Mouse (Mus musculus): ENCODE results near the gene Dll1.

The Dll1 gene

DNA sequence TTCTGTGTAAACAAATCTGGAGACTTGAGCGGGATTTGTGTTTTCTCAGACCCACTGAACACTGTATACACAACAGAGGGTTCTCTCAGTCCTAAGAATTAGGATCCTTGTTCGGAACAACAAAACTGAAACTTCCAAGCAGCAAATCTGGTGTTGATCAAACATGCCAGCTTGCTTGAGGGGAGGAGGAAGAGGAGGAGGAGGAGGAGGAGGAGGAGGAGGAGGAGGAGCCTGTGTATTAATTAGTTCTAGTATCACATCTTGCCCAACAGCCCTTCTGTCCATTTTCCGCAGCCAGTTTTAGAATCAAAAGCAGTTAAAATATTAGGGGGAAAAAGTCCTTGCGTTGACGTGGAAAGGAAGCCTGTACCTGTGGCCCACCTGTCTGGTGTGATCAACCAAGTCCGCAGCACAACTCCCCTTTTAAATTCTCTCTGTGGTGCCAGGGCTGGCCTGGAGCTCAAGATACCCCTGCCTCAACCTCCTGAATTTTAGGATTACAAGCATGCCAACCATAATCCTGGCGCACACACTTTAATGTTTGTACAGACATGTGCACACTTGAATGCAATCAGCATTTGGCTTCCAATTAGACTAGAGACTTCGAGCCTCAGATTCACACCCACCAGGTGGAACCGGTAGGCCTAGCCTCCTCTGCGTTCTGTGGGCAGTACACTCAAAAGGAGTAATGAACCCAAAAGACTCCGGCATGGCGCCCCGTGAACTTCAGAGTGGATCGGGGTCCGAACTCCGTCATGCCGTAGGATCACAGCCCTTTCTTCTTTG, 3.3 kb upstream of the Dll1 start:
- no peak for DNase-seq (ENCODE audit: low spot score in 2 of 2)

DNA sequence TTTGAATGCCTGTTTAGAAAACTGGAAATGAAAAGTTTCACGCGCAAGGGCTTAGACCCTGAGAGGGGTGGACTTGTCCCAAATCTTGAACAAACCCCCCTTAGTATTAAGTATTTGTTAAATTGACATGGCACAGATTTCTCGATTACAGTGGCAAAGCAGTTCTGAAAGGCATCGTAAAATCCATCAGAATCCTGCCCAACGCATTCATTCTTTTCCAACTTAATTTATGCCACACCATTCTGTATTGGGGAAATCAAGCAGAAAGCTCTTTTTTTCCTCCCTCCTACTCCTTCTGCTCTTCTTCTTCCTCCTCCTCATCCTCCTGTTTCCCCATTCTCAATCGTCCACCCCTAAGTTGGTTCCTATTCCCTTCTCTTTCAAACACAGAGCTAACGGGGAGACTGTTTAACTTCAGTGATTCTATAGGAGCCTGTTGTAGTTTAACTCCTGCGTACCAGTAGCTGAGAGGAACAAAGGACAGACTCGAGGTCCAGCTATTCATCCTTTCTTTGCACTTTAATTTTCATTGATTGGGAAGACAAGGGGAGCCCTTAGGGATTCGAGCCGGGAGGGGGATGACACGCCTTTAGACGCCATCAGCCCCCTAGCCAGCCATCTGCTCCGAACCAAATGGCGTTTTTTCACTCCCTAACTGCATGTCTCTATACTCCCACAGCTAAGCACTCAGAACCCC, 1.9 kb upstream of the Dll1 start:
- no peak for DNase-seq (ENCODE audit: low spot score in 2 of 2)

DNA sequence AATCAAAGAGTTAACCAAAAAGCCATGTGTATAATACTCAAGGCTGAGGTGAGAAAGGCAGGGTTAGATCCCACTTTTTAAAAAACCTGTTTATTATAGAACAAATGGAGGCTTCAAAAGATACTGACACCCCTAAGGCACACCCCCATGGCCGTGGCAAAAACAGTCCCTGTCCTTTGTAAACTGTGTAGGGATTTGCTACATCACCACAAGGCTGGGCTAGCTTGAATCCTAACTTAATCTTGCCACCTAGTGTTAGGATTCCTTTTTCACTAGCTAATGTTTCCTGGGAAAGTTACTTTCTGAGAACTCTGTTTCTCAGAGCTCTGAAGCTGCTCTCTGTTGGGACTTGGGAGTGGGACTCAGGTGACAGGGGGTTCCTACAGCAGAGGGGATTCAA, 1.2 kb upstream of the Dll1 start:
- DNase-seq (ENCODE audit: low spot score in 2 of 2): no peak

DNA sequence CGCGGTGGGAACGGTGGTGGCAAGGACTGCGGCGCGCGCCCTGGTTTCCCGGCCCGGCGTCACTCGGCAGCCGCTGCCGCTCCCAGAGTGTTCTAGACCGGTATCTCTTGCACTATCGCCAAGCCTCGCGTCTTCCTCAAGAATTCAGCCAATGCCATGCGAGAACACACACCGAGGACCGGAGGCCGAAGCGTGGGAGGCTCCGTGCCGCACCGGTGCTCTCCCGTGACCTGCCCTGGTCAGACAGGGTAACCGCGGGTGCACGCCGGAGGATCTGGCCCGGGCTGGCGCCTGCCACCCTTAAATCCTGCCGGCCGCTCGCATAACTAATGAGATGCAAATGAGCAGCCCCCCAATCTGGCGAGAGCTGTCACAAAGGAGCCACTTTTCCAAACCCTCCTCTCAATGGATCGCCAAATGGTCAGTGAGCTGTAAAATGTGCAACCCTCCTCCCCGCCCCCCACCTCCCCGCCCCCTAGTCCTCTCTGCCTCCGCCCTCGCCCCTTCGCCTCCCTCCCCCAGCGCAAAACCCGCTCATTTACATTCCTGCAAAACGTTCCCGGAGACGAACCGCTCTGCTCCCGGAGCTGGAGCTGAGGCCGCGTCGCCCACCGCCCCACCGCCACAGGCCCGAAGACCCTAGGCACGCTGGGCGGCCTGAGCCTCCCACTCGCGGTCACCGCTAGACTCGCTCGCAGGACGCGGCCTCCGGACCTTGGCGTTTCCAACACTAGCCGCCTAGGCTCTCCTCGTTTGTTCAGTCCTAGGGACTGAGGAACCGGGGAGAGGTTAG, 775 bp downstream of the Dll1 start:
- DNase-seq (ENCODE audit: low spot score in 2 of 2): peak; percentile 62 to 68

DNA sequence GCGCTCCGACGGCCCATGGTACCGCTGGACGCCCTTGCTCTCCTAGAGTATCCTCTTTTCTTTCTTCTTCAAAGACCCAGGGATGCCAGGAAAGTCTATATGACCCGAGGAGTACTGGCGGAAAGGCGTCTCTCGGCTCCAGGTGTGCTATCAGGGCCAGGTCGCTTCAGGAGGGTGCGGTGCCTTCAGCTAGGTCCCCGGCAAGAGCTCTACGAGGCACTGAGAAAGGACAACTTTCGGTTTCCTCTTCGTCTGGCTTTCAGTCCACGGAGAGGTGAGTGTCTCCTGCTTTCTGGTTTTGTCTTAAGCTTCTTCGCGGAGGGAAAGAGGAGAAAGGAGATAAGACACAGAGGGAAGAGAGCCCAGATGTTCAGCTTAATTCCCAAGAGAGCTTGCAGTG, 1.4 kb downstream of the Dll1 start:
- no peak for DNase-seq (ENCODE audit: low spot score in 2 of 2)

DNA sequence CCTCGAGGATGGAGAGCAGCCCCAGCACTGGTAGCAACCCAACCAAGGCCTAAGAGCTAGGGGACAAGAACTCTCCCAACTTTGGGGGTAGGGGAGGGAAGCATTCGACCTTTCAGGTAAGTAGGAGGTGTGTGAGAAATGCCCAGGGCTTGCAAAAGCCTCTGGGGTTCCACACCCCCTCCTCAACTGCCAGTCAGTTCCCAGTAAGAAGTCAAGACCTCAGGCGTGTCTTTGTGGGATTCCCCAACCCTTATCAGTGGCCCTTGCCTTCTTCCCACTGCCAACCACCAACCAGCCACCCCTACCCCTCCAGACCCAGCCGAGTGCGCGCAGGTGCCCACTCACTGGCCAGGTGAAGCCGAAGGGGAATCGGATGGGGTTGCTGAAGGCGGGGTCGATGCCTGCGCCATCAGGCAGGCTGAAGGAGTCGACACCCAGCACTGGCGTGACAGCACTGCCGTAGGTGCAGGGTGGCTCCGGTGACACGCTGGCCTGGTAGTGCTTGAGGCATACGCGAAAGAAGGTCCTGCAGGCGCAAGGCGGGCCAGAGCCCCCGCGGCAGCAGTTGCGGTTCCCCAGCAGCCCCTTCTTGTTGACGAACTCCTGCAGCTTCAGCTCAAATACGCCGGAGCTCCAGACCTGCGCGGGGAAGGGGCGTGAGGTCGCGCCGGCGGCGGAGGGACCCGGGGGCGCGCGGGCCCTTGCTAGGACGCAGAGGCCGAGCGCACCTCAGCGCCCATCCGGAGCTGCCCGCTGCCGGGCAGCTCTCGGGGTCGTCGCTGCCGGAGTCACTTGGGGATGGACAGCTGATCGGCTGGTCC, 2.1 kb downstream of the Dll1 start:
- DNase-seq (ENCODE audit: low spot score in 2 of 2): no peak

DNA sequence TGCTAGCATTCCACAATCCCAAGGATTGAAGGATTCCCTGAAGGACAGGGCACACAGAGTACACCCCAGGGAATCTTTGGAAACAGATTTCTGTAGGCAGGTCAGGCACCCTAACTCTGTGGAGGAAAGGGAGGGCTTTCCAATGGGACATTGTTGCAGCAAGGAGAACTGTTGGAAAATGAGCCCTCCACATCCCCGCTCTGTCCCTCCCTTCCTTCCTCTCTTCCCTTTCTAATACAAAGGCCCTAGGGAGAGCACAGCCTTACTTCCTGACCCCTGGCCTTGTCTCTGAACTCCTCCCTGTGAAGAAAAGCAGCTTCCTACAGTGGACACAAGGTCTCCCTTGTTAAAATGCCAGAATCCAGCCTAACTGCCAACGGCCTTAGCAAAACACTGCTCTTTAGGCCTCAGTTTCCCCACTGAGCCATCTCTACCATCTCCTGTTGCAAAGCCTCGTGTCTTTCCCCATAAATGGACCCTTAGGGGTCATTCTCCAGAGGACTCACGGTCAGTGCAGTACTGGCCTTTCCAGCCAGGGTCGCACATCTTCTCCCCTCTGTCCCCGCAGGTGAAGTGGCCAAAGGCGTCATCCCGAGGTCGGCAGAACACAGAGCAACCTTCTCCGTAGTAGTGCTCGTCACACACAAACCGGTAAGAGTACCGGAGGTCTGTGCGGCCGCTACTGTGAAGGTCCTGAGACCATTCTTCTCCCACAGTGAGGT, 3.6 kb downstream of the Dll1 start:
- no peak for DNase-seq (ENCODE audit: low spot score in 2 of 2)

DNA sequence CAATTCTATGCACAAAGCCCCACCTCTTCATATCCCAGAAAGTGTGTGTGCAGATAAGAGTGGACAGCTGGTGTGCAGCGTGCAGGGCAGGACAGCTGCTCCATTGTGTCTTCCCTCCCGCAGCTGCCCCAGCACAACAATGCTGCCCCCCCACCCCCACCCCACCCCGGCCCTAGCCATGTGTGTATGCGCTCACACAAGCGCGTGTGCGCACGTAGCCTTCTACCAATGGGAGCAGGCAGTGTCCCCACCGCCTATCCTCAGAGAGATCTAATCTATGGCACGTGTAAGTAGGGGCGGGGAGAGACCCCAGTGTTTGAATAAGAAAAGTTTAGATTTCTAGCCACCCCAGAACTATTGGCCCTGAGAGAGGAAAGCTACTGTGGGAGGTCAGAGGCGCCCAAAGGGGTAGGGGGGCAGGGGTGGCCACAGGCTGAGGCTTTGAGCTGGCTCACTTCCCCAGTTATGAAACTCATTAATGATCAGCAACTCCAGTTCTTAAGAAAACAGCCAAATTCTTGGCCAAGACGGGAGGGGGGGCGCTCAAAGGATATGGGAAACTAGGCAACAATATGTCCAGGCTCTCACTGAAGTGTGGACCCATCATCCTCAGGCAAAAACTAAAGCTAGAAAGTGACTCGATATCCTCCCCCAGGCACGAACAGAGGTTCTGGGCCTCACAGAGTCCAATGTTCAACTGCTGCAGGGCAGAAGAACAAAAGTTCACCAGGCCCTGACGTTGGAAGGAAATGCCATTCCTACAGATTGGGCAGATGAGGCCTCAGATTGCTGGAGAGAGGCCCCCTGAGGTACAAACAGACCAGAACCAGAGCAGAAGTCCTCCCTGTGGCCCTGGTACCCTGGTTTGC, 4.5 kb downstream of the Dll1 start:
- no peak for DNase-seq (ENCODE audit: low spot score in 2 of 2)

DNA sequence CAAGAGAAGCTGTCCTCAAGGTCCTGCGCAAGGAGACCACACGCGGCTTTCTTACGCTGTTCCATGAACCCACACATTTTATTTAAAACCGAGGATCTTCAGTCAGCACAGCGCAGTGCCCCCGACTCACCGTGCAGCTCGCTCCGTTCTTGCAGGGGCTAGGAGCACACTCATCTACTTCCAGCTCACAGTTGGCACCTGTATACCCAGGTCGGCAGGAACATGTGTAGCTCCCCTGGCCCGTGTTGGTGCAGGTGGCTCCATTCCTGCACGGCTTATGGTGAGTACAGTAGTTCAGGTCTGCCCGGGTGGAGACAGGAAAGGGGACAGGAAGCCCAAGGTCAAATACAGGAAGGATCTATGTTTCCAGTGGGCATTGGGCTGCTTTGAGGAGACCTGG, 6.3 kb downstream of the Dll1 start:
- DNase-seq (ENCODE audit: low spot score in 2 of 2): no peak

DNA sequence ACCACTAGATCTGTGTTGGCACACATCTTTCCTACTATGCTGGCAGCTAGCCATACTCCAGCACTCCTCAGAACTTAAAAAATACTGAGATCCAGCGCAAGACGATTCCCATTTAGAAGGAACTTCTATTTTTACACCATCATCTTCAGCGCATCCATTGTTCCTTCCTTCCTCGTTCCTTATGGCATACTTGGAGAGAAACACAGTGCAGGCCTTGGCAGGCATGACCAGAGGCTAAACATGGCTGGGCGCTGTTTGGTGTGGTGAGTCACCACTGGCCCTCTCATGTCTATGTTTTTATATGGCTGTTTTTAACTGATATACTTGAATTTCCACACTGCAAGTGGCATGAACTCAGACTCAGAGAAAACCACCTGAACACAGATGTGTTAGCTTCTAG, 11.0 kb downstream of the Dll1 start:
- DNase-seq (ENCODE audit: low spot score in 2 of 2): no peak

DNA sequence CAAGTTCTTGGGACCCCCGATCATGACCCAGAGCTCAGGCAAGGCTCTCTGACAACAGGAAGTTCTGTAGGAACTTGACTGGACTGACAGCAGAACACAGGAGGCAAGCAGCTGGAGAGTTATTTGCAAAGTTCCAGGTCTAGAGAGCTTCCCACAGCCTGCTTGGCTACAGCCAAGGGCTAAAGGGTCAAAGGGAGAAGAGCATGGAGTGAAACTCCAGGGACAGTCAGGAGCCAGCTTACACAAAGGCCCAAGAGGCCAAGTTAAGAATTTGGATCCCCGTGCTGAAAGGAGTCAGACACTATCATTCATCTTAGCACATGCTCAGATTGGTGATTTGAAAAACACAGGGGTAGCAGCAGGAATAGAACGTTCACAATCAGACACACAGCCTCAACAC, 13.0 kb downstream of the Dll1 start:
- DNase-seq (ENCODE audit: low spot score in 2 of 2): no peak

DNA sequence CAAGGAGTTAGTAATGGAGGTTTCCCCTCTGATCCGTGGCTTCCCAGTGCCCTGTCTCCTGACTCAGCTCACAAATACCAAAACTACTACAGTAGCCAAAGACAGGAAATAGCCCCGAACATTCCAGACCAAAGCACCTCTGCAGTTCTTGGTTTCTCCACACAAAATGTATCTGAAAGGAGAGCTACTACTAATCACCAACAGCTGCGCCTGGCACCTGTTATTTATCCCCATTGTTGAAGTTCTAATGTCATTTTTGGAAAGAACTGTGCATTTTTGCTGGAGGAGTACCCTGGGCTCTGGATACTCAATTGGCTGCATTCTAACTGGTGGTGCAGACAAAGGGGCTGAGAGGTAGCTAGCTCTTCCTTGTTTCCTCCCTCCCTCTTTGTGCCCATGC, 19.6 kb downstream of the Dll1 start:
- no peak for DNase-seq (ENCODE audit: low spot score in 2 of 2)

DNA sequence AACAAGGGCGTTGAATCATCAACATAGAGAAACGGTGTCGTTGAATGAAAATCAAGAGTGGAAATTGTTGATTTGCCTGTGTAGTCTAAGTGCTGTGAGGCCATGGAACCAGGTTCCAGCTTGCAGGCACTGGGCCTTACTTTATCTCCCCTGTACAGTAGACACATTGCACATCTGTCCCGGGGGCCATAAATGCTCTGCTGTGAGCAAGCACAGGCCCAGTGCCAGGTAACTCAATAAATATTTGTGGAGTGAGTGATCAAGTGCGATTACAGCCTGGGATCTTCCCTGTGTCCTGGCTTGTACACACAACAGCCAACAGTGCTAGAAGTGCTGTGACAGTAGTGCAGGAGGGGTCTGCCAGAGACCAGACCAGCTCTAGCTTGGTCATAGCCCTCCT, 20.1 kb downstream of the Dll1 start:
- DNase-seq (ENCODE audit: low spot score in 2 of 2): no peak

DNA sequence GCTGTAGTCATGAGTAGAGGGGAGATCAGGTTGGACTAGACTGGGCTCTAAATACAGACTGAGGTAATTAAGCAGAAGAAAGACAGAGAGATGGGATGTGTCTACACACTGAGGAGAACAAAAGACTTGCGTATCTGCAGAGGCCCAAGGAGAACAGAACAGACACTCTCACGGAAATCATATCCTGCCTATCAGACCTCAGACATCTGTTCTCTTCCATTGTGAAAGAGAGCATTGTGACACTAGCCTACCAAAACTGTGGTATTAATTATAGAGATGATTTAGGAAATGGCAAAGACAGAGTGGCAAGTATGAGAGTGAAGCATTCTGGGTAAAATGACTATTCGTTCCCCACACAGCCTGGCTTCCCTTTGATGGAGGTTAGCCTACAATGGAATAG, 21.6 kb downstream of the Dll1 start:
- DNase-seq (ENCODE audit: low spot score in 2 of 2): no peak

DNA sequence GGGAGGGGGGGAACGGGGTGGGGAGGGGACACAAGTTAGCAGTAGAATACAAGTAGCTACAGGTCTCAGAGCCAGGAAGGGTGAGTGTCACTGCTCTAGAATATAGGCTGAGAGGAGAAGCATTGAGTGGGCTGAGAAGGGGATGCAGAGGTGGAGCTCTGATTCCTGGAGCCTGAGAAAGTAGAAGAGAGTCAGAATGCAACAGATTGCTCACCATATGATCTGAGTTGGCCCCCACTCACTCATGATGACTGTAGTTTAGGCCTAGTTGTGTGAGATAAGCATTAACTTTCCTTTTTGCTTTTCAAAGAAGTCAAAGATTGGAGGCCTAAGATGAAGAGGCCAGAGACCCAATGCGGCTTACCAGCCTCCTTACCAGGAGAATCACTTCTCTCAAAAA, 22.7 kb downstream of the Dll1 start:
- no peak for DNase-seq (ENCODE audit: low spot score in 2 of 2)

DNA sequence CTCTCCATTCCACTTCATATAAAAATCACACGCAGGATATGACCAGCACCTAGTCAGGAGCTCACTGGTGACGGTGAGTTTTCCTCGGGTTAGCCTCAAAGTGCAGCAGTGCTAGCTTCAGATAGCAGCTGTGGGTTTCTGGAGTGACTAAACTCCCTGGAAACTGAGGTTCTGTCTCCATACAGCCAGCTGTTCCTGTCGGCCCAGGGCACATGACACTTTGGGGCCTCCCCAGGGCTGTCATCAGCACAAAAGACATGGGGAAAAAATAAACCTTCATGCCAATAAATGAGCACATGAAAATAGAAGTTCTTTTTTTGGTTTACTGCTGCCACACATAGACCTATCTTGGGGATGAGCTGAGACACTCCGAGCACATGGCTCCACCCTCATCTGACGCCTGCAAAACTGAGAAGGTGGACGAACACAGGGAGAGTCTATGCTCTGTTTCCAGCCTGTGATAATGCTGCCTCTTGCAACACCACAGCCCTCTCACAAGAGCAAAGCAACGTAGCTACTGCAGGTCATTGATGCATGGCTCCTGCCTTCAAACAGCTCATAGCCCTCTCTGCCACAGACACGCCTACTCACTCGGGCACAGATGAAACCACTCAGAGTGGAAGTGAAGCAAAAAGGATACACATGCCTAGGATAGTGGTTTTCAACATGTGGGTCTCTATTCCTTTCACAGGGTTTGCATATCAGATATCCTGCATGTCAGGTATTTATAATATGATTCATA, 23.6 kb downstream of the Dll1 start:
- DNase-seq (ENCODE audit: low spot score in 2 of 2): peak; percentile 68 to 72

DNA sequence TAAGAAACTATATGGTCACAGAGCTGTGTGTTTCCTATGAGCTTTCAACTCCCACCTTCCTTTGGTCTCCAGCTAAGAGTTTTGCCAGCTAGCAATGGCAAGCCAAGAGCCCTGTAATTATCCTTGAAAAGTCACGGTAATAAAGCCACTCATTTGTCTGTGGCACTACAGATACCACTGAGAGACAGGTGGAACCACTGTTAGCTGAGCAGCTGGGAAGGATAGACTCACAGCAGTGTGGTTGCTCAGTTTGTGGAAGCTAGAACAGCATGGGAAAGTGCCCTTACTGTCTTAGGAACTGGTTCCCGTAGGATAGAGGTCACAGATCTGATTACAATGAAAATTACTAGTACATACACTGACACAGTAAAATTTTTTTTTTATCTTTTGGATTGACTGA, 26.5 kb downstream of the Dll1 start:
- no peak for DNase-seq (ENCODE audit: low spot score in 2 of 2)

DNA sequence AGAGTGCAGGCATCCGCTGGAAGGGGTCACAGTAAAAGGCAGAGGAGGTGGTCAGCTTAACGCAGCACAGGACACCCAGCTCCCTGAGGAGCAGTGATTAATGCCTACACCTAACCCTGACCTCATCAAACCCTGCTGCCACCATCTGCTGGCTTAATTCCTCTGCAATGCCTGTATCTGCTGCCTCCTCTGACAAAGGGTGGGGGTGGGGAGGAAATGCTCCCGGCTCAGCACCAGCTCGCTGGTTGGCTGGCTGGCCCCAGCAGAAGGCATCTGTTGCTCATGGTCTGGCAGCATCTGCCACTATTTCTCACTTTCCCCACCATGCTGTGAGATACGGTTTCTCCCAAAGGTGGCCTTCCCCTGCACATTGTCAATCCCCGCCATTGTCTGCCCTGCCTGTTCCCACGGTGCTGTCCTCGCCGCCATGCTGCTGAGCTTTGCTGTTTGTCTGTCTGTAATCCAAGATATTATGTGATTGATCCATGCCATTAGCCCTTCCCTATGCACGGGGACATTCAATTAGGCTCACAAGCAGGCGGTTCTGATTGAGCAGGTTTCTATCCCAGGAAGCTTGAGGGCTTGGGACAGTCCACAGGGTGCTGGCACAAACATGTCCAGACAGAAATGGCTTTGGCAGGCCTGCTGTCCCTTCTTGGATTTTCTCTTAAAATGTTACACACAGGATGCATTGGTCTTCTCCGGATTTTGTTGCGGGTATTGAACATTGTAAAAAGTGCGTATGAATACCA, 33.4 kb downstream of the Dll1 start:
- no peak for DNase-seq (ENCODE audit: low spot score in 2 of 2)

DNA sequence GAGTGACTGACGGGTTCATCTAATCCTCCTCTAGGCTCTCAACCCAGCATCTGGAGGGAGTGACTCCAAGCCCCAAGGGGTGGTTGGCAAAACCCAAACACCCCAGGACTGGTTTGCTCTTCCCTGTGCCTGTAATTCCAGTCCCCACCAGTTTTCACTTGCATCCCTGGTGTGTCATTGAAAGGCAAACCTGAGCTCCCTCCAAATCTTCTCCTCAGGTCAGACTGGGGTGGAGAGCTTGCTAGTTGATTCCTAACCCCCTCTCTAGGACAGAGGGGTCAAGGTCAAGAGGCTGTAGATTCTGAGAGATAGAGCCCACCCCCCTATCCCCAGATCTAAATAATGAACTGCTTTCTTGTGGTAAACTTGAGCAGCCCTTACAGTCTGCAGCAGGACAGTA, 38.8 kb downstream of the Dll1 start:
- no peak for DNase-seq (ENCODE audit: low spot score in 2 of 2)

Measured in spleen, postnatal 36 days (tissue).